Mouse (Mus musculus): ENCODE measurements around the gene Spdef. TPM values are rescaled to one million over a fixed set of nuclear protein-coding genes. Genes with fewer than 3 reads are reported as not detected.

Spdef gene
- polyA plus RNA-seq, 1 experiment: 57.5 TPM

- no peak overlapping the region for H3K27ac ChIP-seq (ENCODE audit: insufficient read depth, low read depth, low read length)
- no peak for TF ChIP-seq POLR2A (IDR thresholded peaks at IDR 0.05; ENCODE audit: low read depth, low read length)
- no peak for TF ChIP-seq CTCF (IDR thresholded peaks at IDR 0.05; ENCODE audit: extremely low read depth, insufficient read length, insufficient replicate concordance, low read depth, low read length)
- 97% methylated on average over 6 of the region's 6 CpGs for WGBS
- no peaks in the 10 kb centered on the region; the same call in 1 of the 2 replicates for H3K4me1 ChIP-seq (ENCODE audit: control insufficient read depth, insufficient read depth, insufficient read length, low read length)
- H3K4me3 ChIP-seq (ENCODE audit: low read depth, low read length): no peak overlapping the region
- no peaks in the 10 kb centered on the region for H3K27me3 ChIP-seq (ENCODE audit: control insufficient read depth, insufficient read depth, low read length)
- H3K36me3 ChIP-seq (ENCODE audit: control insufficient read depth, insufficient read depth, low read length): peaks cover 25% of the 10 kb centered on the region
Measured at GRCm38 (mm10) chr17:27765066-27765465, 36.3 kb upstream of the Spdef start.

GRCm38 (mm10) chr17:27764453-27764852 lies 35.7 kb upstream of the Spdef start:
- Histone ChIP-seq H3K36me3 (ENCODE audit: control insufficient read depth, insufficient read depth, low read length) (peaks cover 25% of the 10 kb centered on the region), H3K4me1 (ENCODE audit: control insufficient read depth, insufficient read depth, insufficient read length, low read length) (no peaks in the 10 kb centered on the region; the same call in 1 of the 2 replicates), H3K27ac (ENCODE audit: insufficient read depth, low read depth, low read length) (no peak overlapping the region), H3K27me3 (ENCODE audit: control insufficient read depth, insufficient read depth, low read length) (no peaks in the 10 kb centered on the region), H3K4me3 (ENCODE audit: low read depth, low read length) (no peak overlapping the region)
- TF ChIP-seq CTCF (IDR thresholded peaks at IDR 0.05; ENCODE audit: extremely low read depth, insufficient read length, insufficient replicate concordance, low read depth, low read length) (peak; percentile 5; the same call in 1 of the 2 replicates), POLR2A (IDR thresholded peaks at IDR 0.05; ENCODE audit: low read depth, low read length) (no peak)
- WGBS: 93% methylated on average over 2 of the region's 2 CpGs

- no peak overlapping the region for H3K27ac ChIP-seq (ENCODE audit: insufficient read depth, low read depth, low read length)
- TF ChIP-seq POLR2A (IDR thresholded peaks at IDR 0.05; ENCODE audit: low read depth, low read length): no peak
- H3K36me3 ChIP-seq (ENCODE audit: control insufficient read depth, insufficient read depth, low read length): peaks cover 25% of the 10 kb centered on the region
- H3K4me3 ChIP-seq (ENCODE audit: low read depth, low read length): no peak overlapping the region
- no peaks in the 10 kb centered on the region for H3K27me3 ChIP-seq (ENCODE audit: control insufficient read depth, insufficient read depth, low read length)
- no peaks in the 10 kb centered on the region for H3K4me1 ChIP-seq (ENCODE audit: control insufficient read depth, insufficient read depth, insufficient read length, low read length)
- 93% methylated on average over 11 of the region's 11 CpGs for WGBS
Measured at GRCm38 (mm10) chr17:27762884-27763283, 34.1 kb upstream of the Spdef start.

- Histone ChIP-seq H3K36me3 (ENCODE audit: control insufficient read depth, insufficient read depth, low read length) (peaks cover 16% of the 10 kb centered on the region), H3K4me3 (ENCODE audit: low read depth, low read length) (no peak overlapping the region), H3K4me1 (ENCODE audit: control insufficient read depth, insufficient read depth, insufficient read length, low read length) (no peaks in the 10 kb centered on the region), H3K27me3 (ENCODE audit: control insufficient read depth, insufficient read depth, low read length) (no peaks in the 10 kb centered on the region), H3K27ac (ENCODE audit: insufficient read depth, low read depth, low read length) (no peak overlapping the region)
- WGBS: 35% methylated on average over 9 of the region's 9 CpGs
- TF ChIP-seq POLR2A (IDR thresholded peaks at IDR 0.05; ENCODE audit: low read depth, low read length) (no peak), CTCF (IDR thresholded peaks at IDR 0.05; ENCODE audit: extremely low read depth, insufficient read length, insufficient replicate concordance, low read depth, low read length) (peak; percentile 85; the same call in 1 of the 2 replicates)
Measured at GRCm38 (mm10) chr17:27761639-27762336, 33.0 kb upstream of the Spdef start.

GRCm38 (mm10) chr17:27760169-27760568 lies 31.4 kb upstream of the Spdef start:
- no peaks in the 10 kb centered on the region for H3K4me1 ChIP-seq (ENCODE audit: control insufficient read depth, insufficient read depth, insufficient read length, low read length)
- no peaks in the 10 kb centered on the region for H3K27me3 ChIP-seq (ENCODE audit: control insufficient read depth, insufficient read depth, low read length)
- no peak overlapping the region for H3K27ac ChIP-seq (ENCODE audit: insufficient read depth, low read depth, low read length)
- peaks cover 10% of the 10 kb centered on the region for H3K36me3 ChIP-seq (ENCODE audit: control insufficient read depth, insufficient read depth, low read length)
- no peak overlapping the region for H3K4me3 ChIP-seq (ENCODE audit: low read depth, low read length)
- TF ChIP-seq CTCF (IDR thresholded peaks at IDR 0.05; ENCODE audit: extremely low read depth, insufficient read length, insufficient replicate concordance, low read depth, low read length) (no peak), POLR2A (IDR thresholded peaks at IDR 0.05; ENCODE audit: low read depth, low read length) (no peak)
- WGBS: 42% methylated on average over 6 of the region's 6 CpGs

GRCm38 (mm10) chr17:27751314-27752202 lies 22.8 kb upstream of the Spdef start:
- no peak overlapping the region for H3K4me3 ChIP-seq (ENCODE audit: low read depth, low read length)
- WGBS: 83% methylated on average over 8 of the region's 8 CpGs
- H3K36me3 ChIP-seq (ENCODE audit: control insufficient read depth, insufficient read depth, low read length): peaks cover 21% of the 10 kb centered on the region
- no peaks in the 10 kb centered on the region for H3K27me3 ChIP-seq (ENCODE audit: control insufficient read depth, insufficient read depth, low read length)
- no peak for TF ChIP-seq CTCF (IDR thresholded peaks at IDR 0.05; ENCODE audit: extremely low read depth, insufficient read length, insufficient replicate concordance, low read depth, low read length)
- TF ChIP-seq POLR2A (IDR thresholded peaks at IDR 0.05; ENCODE audit: low read depth, low read length): no peak
- no peak overlapping the region for H3K27ac ChIP-seq (ENCODE audit: insufficient read depth, low read depth, low read length)
- H3K4me1 ChIP-seq (ENCODE audit: control insufficient read depth, insufficient read depth, insufficient read length, low read length): no peaks in the 10 kb centered on the region

- peaks cover 21% of the 10 kb centered on the region for H3K36me3 ChIP-seq (ENCODE audit: control insufficient read depth, insufficient read depth, low read length)
- H3K4me3 ChIP-seq (ENCODE audit: low read depth, low read length): no peak overlapping the region
- 92% methylated on average over 6 of the region's 6 CpGs for WGBS
- TF ChIP-seq POLR2A (IDR thresholded peaks at IDR 0.05; ENCODE audit: low read depth, low read length) (no peak), CTCF (IDR thresholded peaks at IDR 0.05; ENCODE audit: extremely low read depth, insufficient read length, insufficient replicate concordance, low read depth, low read length) (no peak)
- H3K27me3 ChIP-seq (ENCODE audit: control insufficient read depth, insufficient read depth, low read length): no peaks in the 10 kb centered on the region
- H3K4me1 ChIP-seq (ENCODE audit: control insufficient read depth, insufficient read depth, insufficient read length, low read length): no peaks in the 10 kb centered on the region
- H3K27ac ChIP-seq (ENCODE audit: insufficient read depth, low read depth, low read length): no peak overlapping the region
Measured at GRCm38 (mm10) chr17:27750451-27750942, 21.7 kb upstream of the Spdef start.
